Mouse (Mus musculus) intestine, postnatal 0 days (tissue): ENCODE measurements around the gene Frmd4a. TPM values are rescaled to one million over a fixed set of nuclear protein-coding genes. Genes with fewer than 3 reads are reported as not detected.

Source experiments
- ATAC-seq: fragments of 200-750 bp; cut with Nextera tagmentation; 2 replicates; pipeline ENCODE4 v1.8.0; 2017; ENCODE audit warnings: mild to moderate bottlenecking, moderate TSS enrichment, moderate library complexity
- H3K27ac ChIP-seq: fragments of 300-500 bp; sonication (generic); 2 replicates; pipeline ENCODE4 v1.5.1; 2014; ENCODE audit warnings: mild to moderate bottlenecking, low read depth, low read length, moderate library complexity
- H3K27me3 ChIP-seq: fragments of 300-500 bp; sonication (generic); replicated peaks from 2 replicates; pipeline ENCODE4 v1.6.1; 2014; ENCODE audit warnings: low read length, mixed read lengths; ENCODE audit not compliant: control insufficient read depth, insufficient read depth
- H3K36me3 ChIP-seq: fragments of 300-500 bp; sonication (generic); 2 replicates; pipeline ENCODE4 v1.6.1; 2014; ENCODE audit warnings: mild to moderate bottlenecking, moderate library complexity; ENCODE audit not compliant: control insufficient read depth, insufficient read depth
- H3K4me1 ChIP-seq: fragments of 300-500 bp; sonication (generic); replicated peaks from 2 replicates; pipeline ENCODE4 v1.6.1; 2014; ENCODE audit warnings: antibody characterized with exemption, low read length, mixed read lengths; ENCODE audit not compliant: control insufficient read depth, insufficient read depth
- H3K4me2 ChIP-seq: fragments of 300-500 bp; sonication (generic); replicated peaks from 2 replicates; pipeline ENCODE4 v1.6.1; 2014; ENCODE audit warnings: low read depth, mild to moderate bottlenecking, moderate library complexity
- H3K4me3 ChIP-seq: fragments of 300-500 bp; sonication (generic); 2 replicates; pipeline ENCODE4 v1.5.1; 2014; ENCODE audit warnings: low read depth, low read length
- H3K9ac ChIP-seq: fragments of 300-500 bp; sonication (generic); 2 replicates; pipeline ENCODE4 v1.6.1; 2014; ENCODE audit warnings: mild to moderate bottlenecking, low read depth, low read length
- H3K9me3 ChIP-seq: fragments of 300-500 bp; sonication (generic); 2 replicates; pipeline ENCODE4 v1.6.1; 2016; ENCODE audit warnings: mixed run types; ENCODE audit not compliant: control insufficient read depth
- CTCF ChIP-seq: sonication (generic); IDR thresholded peaks from 2 replicates; pipeline ENCODE4 v1.5.1; 2016; ENCODE audit warnings: low read depth, mild to moderate bottlenecking, control low read depth, antibody characterized with exemption, moderate library complexity
- WGBS: fragments of 180-500 bp; shearing (Covaris S2); extraction: QIAGEN DNeasy Blood & Tissue Kit; methylation state at CpG from one replicate; pipeline ENCODE4 v1.1.7; 2014; 5-methylcytosine and 5-hydroxymethylcytosine counted together
- polyA plus RNA-seq: library from polyadenylated mRNA; unstranded; fragments of >200 nt; fragmentation: Nextera tagmentation; extraction: Ambion mirVana; gene quantifications from 2 replicates; pipeline ENCODE4 v1.2.1, GENCODE M21; 2015

The Frmd4a gene
- polyA plus RNA-seq, 1 experiment from 2014 or later: 4.5 TPM

- Histone ChIP-seq H3K9me3 (no peaks in the 10 kb centered on the region), H3K27ac (no peak overlapping the region), H3K9ac (no peak overlapping the region), H3K4me2 (peak overlapping the region; percentile 4; the same call in 1 of the 2 replicates), H3K4me1 (no peaks in the 10 kb centered on the region), H3K4me3 (no peak overlapping the region), H3K36me3 (no peaks in the 10 kb centered on the region), H3K27me3 (no peaks in the 10 kb centered on the region)
- 59% methylated on average over 6 of the region's 6 CpGs for WGBS
- ATAC-seq: no peak
- TF ChIP-seq CTCF: no peak
Observed at GRCm38 (mm10) chr2:4346232-4346631, 328.7 kb downstream of the Frmd4a start.

- Histone ChIP-seq H3K9me3 (no peaks in the 10 kb centered on the region), H3K4me3 (no peak overlapping the region), H3K27me3 (no peaks in the 10 kb centered on the region), H3K27ac (no peak overlapping the region), H3K9ac (no peak overlapping the region), H3K36me3 (no peaks in the 10 kb centered on the region), H3K4me1 (no peaks in the 10 kb centered on the region), H3K4me2 (no peak overlapping the region)
- 59% methylated on average over 1 of the region's 1 CpGs for WGBS
- no peak for ATAC-seq
- TF ChIP-seq CTCF: no peak
Observed at GRCm38 (mm10) chr2:4346953-4347352, 329.4 kb downstream of the Frmd4a start.

GRCm38 (mm10) chr2:4347782-4348181, 330.3 kb downstream of the Frmd4a start:
- no peaks in the 10 kb centered on the region for H3K9me3 ChIP-seq
- no peak for ATAC-seq
- H3K4me3 ChIP-seq: no peak overlapping the region
- H3K9ac ChIP-seq: no peak overlapping the region
- H3K27ac ChIP-seq: no peak overlapping the region
- no peaks in the 10 kb centered on the region for H3K36me3 ChIP-seq
- H3K4me2 ChIP-seq: no peak overlapping the region
- H3K4me1 ChIP-seq: no peaks in the 10 kb centered on the region
- H3K27me3 ChIP-seq: no peaks in the 10 kb centered on the region
- WGBS: 29% methylated on average over 3 of the region's 3 CpGs
- no peak for TF ChIP-seq CTCF

GRCm38 (mm10) chr2:4348509-4348908, 331.0 kb downstream of the Frmd4a start:
- H3K27ac ChIP-seq: no peak overlapping the region
- 83% methylated on average over 5 of the region's 5 CpGs for WGBS
- no peak for ATAC-seq
- no peaks in the 10 kb centered on the region for H3K9me3 ChIP-seq
- H3K4me2 ChIP-seq: no peak overlapping the region
- no peak overlapping the region for H3K9ac ChIP-seq
- no peaks in the 10 kb centered on the region for H3K4me1 ChIP-seq
- TF ChIP-seq CTCF: no peak
- no peak overlapping the region for H3K4me3 ChIP-seq
- no peaks in the 10 kb centered on the region for H3K36me3 ChIP-seq
- H3K27me3 ChIP-seq: no peaks in the 10 kb centered on the region

- Histone ChIP-seq H3K4me3 (no peak overlapping the region), H3K4me1 (no peaks in the 10 kb centered on the region), H3K27me3 (no peaks in the 10 kb centered on the region), H3K27ac (no peak overlapping the region), H3K9ac (no peak overlapping the region), H3K4me2 (no peak overlapping the region), H3K36me3 (no peaks in the 10 kb centered on the region), H3K9me3 (no peaks in the 10 kb centered on the region)
- ATAC-seq: no peak
- WGBS: 89% methylated on average over 7 of the region's 7 CpGs
- no peak for TF ChIP-seq CTCF
Observed at GRCm38 (mm10) chr2:4356812-4357384, 339.4 kb downstream of the Frmd4a start.

GRCm38 (mm10) chr2:4361981-4362834, 344.7 kb downstream of the Frmd4a start:
- no peaks in the 10 kb centered on the region for H3K4me1 ChIP-seq
- no peak for ATAC-seq
- H3K4me2 ChIP-seq: no peak overlapping the region
- no peak overlapping the region for H3K9ac ChIP-seq
- no peaks in the 10 kb centered on the region for H3K9me3 ChIP-seq
- H3K4me3 ChIP-seq: no peak overlapping the region
- WGBS: 77% methylated on average over 9 of the region's 9 CpGs
- no peaks in the 10 kb centered on the region for H3K36me3 ChIP-seq
- H3K27ac ChIP-seq: no peak overlapping the region
- H3K27me3 ChIP-seq: no peaks in the 10 kb centered on the region
- TF ChIP-seq CTCF: no peak
